Mouse (Mus musculus) stomach, embryonic 14.5 days (tissue): Measurements from ENCODE around the gene Samm50. TPM values are rescaled to one million over a fixed set of nuclear protein-coding genes. Genes with fewer than 3 reads are reported as not detected.

Source experiments
- ATAC-seq: fragments of 200-750 bp; cut with Nextera tagmentation; 2 replicates; pipeline ENCODE4 v1.8.0; 2017; ENCODE audit warnings: low read depth, moderate TSS enrichment; ENCODE audit not compliant: insufficient number of reproducible peaks, insufficient read depth, low FRiP score
- H3K27ac ChIP-seq: fragments of 300-500 bp; sonication (generic); 2 replicates; pipeline ENCODE4 v1.5.1; 2014; ENCODE audit warnings: mild to moderate bottlenecking, low read length, moderate library complexity, mixed read lengths
- H3K27me3 ChIP-seq: fragments of 300-500 bp; sonication (generic); 2 replicates; pipeline ENCODE4 v1.6.1; 2014; ENCODE audit warnings: low read length, control low read depth, mixed read lengths; ENCODE audit not compliant: control insufficient read depth, insufficient read depth
- H3K36me3 ChIP-seq: fragments of 300-500 bp; sonication (generic); 2 replicates; pipeline ENCODE4 v1.6.1; 2014; ENCODE audit warnings: mild to moderate bottlenecking, control low read depth, low read length, moderate library complexity, mixed read lengths; ENCODE audit not compliant: control insufficient read depth, insufficient read depth
- H3K4me1 ChIP-seq: fragments of 300-500 bp; sonication (generic); 2 replicates; pipeline ENCODE4 v1.6.1; 2014; ENCODE audit warnings: low read length, control low read depth, mixed read lengths; ENCODE audit not compliant: control insufficient read depth, insufficient read depth
- H3K4me2 ChIP-seq: fragments of 300-500 bp; sonication (generic); replicated peaks from 2 replicates; pipeline ENCODE4 v1.6.1; 2014; ENCODE audit warnings: low read depth, low read length, control low read depth
- H3K4me3 ChIP-seq: fragments of 300-500 bp; sonication (generic); 2 replicates; pipeline ENCODE4 v1.5.1; 2014; ENCODE audit warnings: low read depth, low read length, control low read depth
- H3K9ac ChIP-seq: fragments of 300-500 bp; sonication (generic); replicated peaks from 2 replicates; pipeline ENCODE4 v1.6.1; 2014; ENCODE audit warnings: low read depth, mild to moderate bottlenecking, control low read depth, low read length, moderate library complexity, mixed read lengths
- H3K9me3 ChIP-seq: fragments of 300-500 bp; sonication (generic); 2 replicates; pipeline ENCODE4 v1.6.1; 2016; ENCODE audit warnings: low read depth, low read length, control low read depth; ENCODE audit not compliant: control insufficient read depth
- WGBS: fragments of 180-500 bp; shearing (Covaris S2); extraction: QIAGEN DNeasy Blood & Tissue Kit; methylation state at CpG from one replicate; pipeline ENCODE4 v1.1.7; 2014; 5-methylcytosine and 5-hydroxymethylcytosine counted together
- polyA plus RNA-seq: library from polyadenylated mRNA; unstranded; fragments of >200 nt; fragmentation: Nextera tagmentation; extraction: Ambion mirVana; gene quantifications from 2 replicates; pipeline ENCODE4 v1.2.1, GENCODE M21; 2014

Samm50 gene
- polyA plus RNA-seq, 1 experiment from 2014 or later: 51.6 TPM

- H3K9ac ChIP-seq: no peak overlapping the region
- H3K27me3 ChIP-seq: peaks cover 4% of the 10 kb centered on the region; the same call in 1 of the 2 replicates
- no peaks in the 10 kb centered on the region for H3K36me3 ChIP-seq
- WGBS: 88% methylated on average over 7 of the region's 7 CpGs
- no peak overlapping the region for H3K4me3 ChIP-seq
- no peaks in the 10 kb centered on the region for H3K9me3 ChIP-seq
- ATAC-seq: no peak
- H3K27ac ChIP-seq: no peak overlapping the region
- H3K4me1 ChIP-seq: peaks cover 10% of the 10 kb centered on the region; the same call in 1 of the 2 replicates
- no peak overlapping the region for H3K4me2 ChIP-seq
These were observed 20.9 kb upstream of the Samm50 start for GRCm38 (mm10) chr15:84171166-84171565.

DNA sequence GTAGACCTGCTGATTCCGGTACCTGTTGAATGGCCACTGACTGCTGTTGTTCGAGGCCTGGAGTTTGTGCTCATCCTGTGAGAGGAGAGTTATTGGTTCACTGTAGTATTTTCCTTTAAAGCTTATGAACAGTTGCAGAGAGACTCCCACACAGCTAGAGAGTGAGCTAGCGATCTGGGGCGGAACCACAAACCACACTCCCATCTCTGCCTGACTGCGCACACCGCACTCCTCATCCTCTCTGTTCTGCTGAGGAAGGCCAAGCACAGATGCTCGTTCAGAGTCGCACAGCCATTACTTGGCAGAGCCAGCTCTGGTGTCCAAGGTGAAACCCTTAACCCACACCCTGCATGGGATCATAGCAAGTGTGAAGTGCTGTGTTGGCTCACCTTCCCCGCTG is 13.3 kb upstream of the Samm50 start:
- Histone ChIP-seq H3K4me2 (no peak overlapping the region), H3K9me3 (no peaks in the 10 kb centered on the region), H3K4me3 (no peak overlapping the region), H3K36me3 (no peaks in the 10 kb centered on the region), H3K4me1 (no peaks in the 10 kb centered on the region), H3K27ac (no peak overlapping the region), H3K9ac (no peak overlapping the region), H3K27me3 (no peaks in the 10 kb centered on the region)
- 90% methylated on average over 9 of the region's 9 CpGs for WGBS
- ATAC-seq: no peak

DNA sequence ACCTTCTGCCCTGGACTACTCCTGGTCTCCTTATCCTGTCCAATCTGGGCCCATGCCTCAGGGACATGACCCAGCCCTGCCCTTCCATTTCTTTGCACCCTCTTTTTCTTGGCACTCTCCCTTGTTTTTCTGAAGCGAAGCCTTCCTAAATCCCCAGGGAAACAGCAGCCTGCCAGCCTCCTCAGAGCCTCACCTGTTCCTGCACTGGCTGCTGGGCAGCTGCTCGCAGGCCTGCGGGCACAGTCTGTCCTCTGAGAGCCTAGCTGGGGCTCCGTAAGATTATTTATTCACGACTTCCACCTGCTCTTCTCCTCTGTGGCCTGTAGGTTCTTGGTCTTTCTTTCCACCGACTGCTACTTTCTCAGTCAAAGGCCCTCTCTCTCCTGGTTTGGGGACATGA is 10.0 kb upstream of the Samm50 start:
- Histone ChIP-seq H3K9me3 (no peaks in the 10 kb centered on the region), H3K4me3 (no peak overlapping the region), H3K27ac (no peak overlapping the region), H3K4me1 (no peaks in the 10 kb centered on the region), H3K27me3 (no peaks in the 10 kb centered on the region), H3K36me3 (no peaks in the 10 kb centered on the region), H3K9ac (no peak overlapping the region), H3K4me2 (no peak overlapping the region)
- 65% methylated on average over 6 of the region's 6 CpGs for WGBS
- no peak for ATAC-seq

- WGBS: 16% methylated on average over 1 of the region's 1 CpGs
- H3K4me1 ChIP-seq: no peaks in the 10 kb centered on the region
- no peaks in the 10 kb centered on the region for H3K36me3 ChIP-seq
- H3K27ac ChIP-seq: no peak overlapping the region
- no peak overlapping the region for H3K9ac ChIP-seq
- no peak overlapping the region for H3K4me3 ChIP-seq
- H3K9me3 ChIP-seq: no peaks in the 10 kb centered on the region
- no peak overlapping the region for H3K4me2 ChIP-seq
- no peaks in the 10 kb centered on the region for H3K27me3 ChIP-seq
- ATAC-seq: no peak
These were observed 8.1 kb upstream of the Samm50 start for GRCm38 (mm10) chr15:84183967-84184366.

- WGBS: 45% methylated on average over 4 of the region's 4 CpGs
- H3K36me3 ChIP-seq: no peaks in the 10 kb centered on the region
These were observed 5.8 kb upstream of the Samm50 start for GRCm38 (mm10) chr15:84186196-84186595.

GRCm38 (mm10) chr15:84188887-84189530 is 3.0 kb upstream of the Samm50 start:
- peaks cover 6% of the 10 kb centered on the region for H3K4me1 ChIP-seq
- 55% methylated on average over 2 of the region's 2 CpGs for WGBS
- no peak overlapping the region for H3K4me2 ChIP-seq
- H3K27ac ChIP-seq: no peak overlapping the region
- H3K36me3 ChIP-seq: no peaks in the 10 kb centered on the region
- no peak overlapping the region for H3K9ac ChIP-seq
- H3K27me3 ChIP-seq: no peaks in the 10 kb centered on the region
- no peaks in the 10 kb centered on the region for H3K9me3 ChIP-seq
- no peak overlapping the region for H3K4me3 ChIP-seq
- ATAC-seq: no peak

More at GRCm38 (mm10) chr15:84186196-84186595, 5.8 kb upstream of the Samm50 start:
- Histone ChIP-seq H3K4me1 (no peaks in the 10 kb centered on the region), H3K4me2 (no peak overlapping the region), H3K27ac (no peak overlapping the region), H3K4me3 (no peak overlapping the region), H3K27me3 (no peaks in the 10 kb centered on the region), H3K9me3 (no peaks in the 10 kb centered on the region), H3K9ac (no peak overlapping the region)
- no peak for ATAC-seq

GRCm38 (mm10) chr15:84189881-84190280 is 2.2 kb upstream of the Samm50 start:
- no peaks in the 10 kb centered on the region for H3K36me3 ChIP-seq
- no peak for ATAC-seq
- H3K27me3 ChIP-seq: no peaks in the 10 kb centered on the region
- WGBS: 44% methylated on average over 3 of the region's 3 CpGs
- H3K9ac ChIP-seq: no peak overlapping the region
- H3K4me3 ChIP-seq: no peak overlapping the region
- no peaks in the 10 kb centered on the region for H3K9me3 ChIP-seq
- no peak overlapping the region for H3K4me2 ChIP-seq
- H3K27ac ChIP-seq: no peak overlapping the region
- peaks cover 6% of the 10 kb centered on the region for H3K4me1 ChIP-seq

GRCm38 (mm10) chr15:84191724-84192057 is 350 bp upstream of the Samm50 start:
- WGBS: 2% methylated on average over 9 of the region's 9 CpGs
- Histone ChIP-seq H3K4me1 (peaks cover 6% of the 10 kb centered on the region), H3K4me2 (peak overlapping the region; percentile 68), H3K36me3 (peaks cover 9% of the 10 kb centered on the region), H3K27ac (peak overlapping the region; percentile 76), H3K27me3 (no peaks in the 10 kb centered on the region), H3K4me3 (peak overlapping the region; percentile 88), H3K9ac (peak overlapping the region; percentile 67), H3K9me3 (no peaks in the 10 kb centered on the region)
- ATAC-seq: no peak
